ENCODE assay signal across 8 mouse cellular contexts in genomic region chr9:78520780-78521601, GRCm38 (mm10). TPM values are rescaled to one million over a fixed set of nuclear protein-coding genes. Genes with fewer than 3 reads are reported as not detected.
DNase-seq lines count a peak whose midpoint lies in the region; ATAC-seq lines count a peak whose summit lies in the region.

No protein-coding gene starts in this region.

- 3% methylated on average over 40 of the region's 40 CpGs for WGBS in intestine, embryonic 14.5 days
- WGBS in limb, embryonic 10.5 days = 2% methylated on average over 40 of the region's 40 CpGs

- ATAC-seq in frontal cortex, adult (ENCODE audit: low TSS enrichment) = peak; percentile 38
- peak; percentile 51 for ATAC-seq in intestine, embryonic 14.5 days (replicated peaks; ENCODE audit: low FRiP score, low TSS enrichment, low read depth)
- ATAC-seq in megakaryocyte progenitor cell, adult 5-6 weeks (replicated peaks; ENCODE audit: poor library complexity) = peak; percentile 63

- no peaks in the 10 kb centered on the region for H3K36me3 ChIP-seq in intestine, embryonic 14.5 days (ENCODE audit: control insufficient read depth, insufficient read depth, low read length)
- H3K36me3 ChIP-seq in limb, embryonic 10.5 days = peaks cover 35% of the 10 kb centered on the region

- H3K9me3 ChIP-seq in intestine, embryonic 14.5 days (ENCODE audit: control insufficient read depth, low read length) = no peaks in the 10 kb centered on the region
- H3K9me3 ChIP-seq in limb, embryonic 10.5 days (replicated peaks) = no peaks in the 10 kb centered on the region

- H3K4me2 ChIP-seq in intestine, embryonic 14.5 days (ENCODE audit: low read length) = peak overlapping the region; percentile 95

- peak overlapping the region; percentile 74 for H3K27ac ChIP-seq in intestine, embryonic 14.5 days (ENCODE audit: low read depth)
- H3K27ac ChIP-seq in limb, embryonic 10.5 days = peak overlapping the region; percentile 92

- no peaks in the 10 kb centered on the region; the same call in 1 of the 2 replicates for H3K4me1 ChIP-seq in intestine, embryonic 14.5 days (replicated peaks; ENCODE audit: control insufficient read depth, insufficient read depth, low read length)
- peaks cover 15% of the 10 kb centered on the region for H3K4me1 ChIP-seq in limb, embryonic 10.5 days

- no peaks in the 10 kb centered on the region for H3K27me3 ChIP-seq in intestine, embryonic 14.5 days (replicated peaks; ENCODE audit: control insufficient read depth, insufficient read depth, low read length)
- no peaks in the 10 kb centered on the region for H3K27me3 ChIP-seq in limb, embryonic 10.5 days (ENCODE audit: low read depth, poor library complexity, severe bottlenecking)

- DNase-seq in layer of hippocampus, adult 11-12 months (ENCODE audit: low spot score) = peak; percentile 49
- no peak for DNase-seq in layer of hippocampus, adult 9-10 months (ENCODE audit: low spot score)
- peak; percentile 40 for DNase-seq in cerebellum, adult 9-10 months
- peak; percentile 81 for DNase-seq in intestine, embryonic 14.5 days (ENCODE audit: low spot score)
- peak; percentile 76 for DNase-seq in limb, embryonic 10.5 days (ENCODE audit: low spot score)
- DNase-seq in right cerebral cortex, postnatal 4 days = peak; percentile 75

- H3K4me3 ChIP-seq in intestine, embryonic 14.5 days (ENCODE audit: low read depth, low read length) = peak overlapping the region; percentile 51
- peak overlapping the region; percentile 69 for H3K4me3 ChIP-seq in limb, embryonic 10.5 days

- peak overlapping the region; percentile 56 for H3K9ac ChIP-seq in intestine, embryonic 14.5 days (ENCODE audit: low read length)

RNA-seq across cellular contexts. Expression of gene Eef1a1, which starts 32.0 kb away (rescaled TPM):
- polyA plus RNA-seq in intestine, embryonic 14.5 days (2014; fragmentation: Nextera tagmentation; extraction: Ambion mirVana) = 5,695 and 6,055 TPM in 2 replicates
- polyA plus RNA-seq in limb, embryonic 10.5 days (2016; fragmentation: Nextera tagmentation; extraction: Ambion mirVana) = 3,854 and 3,970 TPM in 2 replicates
- total RNA-seq in megakaryocyte progenitor cell, adult 5-6 weeks (2015) = 20,259 and 20,522 TPM in 2 replicates
- 11,199 and 11,450 TPM in 2 replicates for total RNA-seq in megakaryocyte progenitor cell, adult 5-6 weeks (2017)
